Mouse (Mus musculus) cortical plate, adult 2 months (tissue): ENCODE data around the gene Zfp821.

ENCODE experiments used
- CTCF ChIP-seq: fragments of 200-500 bp; IDR thresholded peaks from 2 replicates; pipeline ENCODE4 v1.5.1; 2011; ENCODE audit warnings: mild to moderate bottlenecking, control low read depth, low read length; ENCODE audit not compliant: insufficient read depth; ENCODE audit errors: extremely low read depth
- POLR2A ChIP-seq: fragments of 200-500 bp; IDR thresholded peaks from 2 replicates; pipeline ENCODE4 v1.6.1; 2011; ENCODE audit warnings: mild to moderate bottlenecking, low read length, control low read depth; ENCODE audit not compliant: insufficient read depth; ENCODE audit errors: extremely low read depth

DNA sequence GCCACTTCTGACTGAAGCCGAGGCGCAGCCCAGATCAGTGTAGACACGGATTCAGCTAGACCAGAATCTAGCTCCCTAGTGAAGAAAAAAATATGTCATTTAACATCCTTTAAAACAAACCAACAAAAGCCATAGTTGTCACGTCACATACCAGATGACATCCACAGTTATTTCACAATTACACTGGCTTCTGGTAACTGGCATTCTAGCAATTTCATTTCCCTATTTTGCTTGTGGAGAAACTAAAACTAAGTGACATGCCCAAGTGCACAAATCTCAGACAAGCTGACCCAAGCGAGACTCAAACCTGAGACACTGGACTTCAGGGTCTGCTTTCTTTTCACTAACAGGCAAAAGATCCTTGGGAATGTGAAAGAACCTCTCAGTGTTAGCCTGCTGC is 23.2 kb upstream of the Zfp821 start:
- TF ChIP-seq POLR2A (no peak), CTCF (no peak)
